Mouse (Mus musculus): Measurements from ENCODE around the gene Cxcl9. TPM values are rescaled to one million over a fixed set of nuclear protein-coding genes. Genes with fewer than 3 reads are reported as not detected.

Gene Cxcl9
- not detected in 2 replicates for polyA plus RNA-seq (2015; fragmentation: Nextera tagmentation; extraction: Ambion mirVana)

DNA sequence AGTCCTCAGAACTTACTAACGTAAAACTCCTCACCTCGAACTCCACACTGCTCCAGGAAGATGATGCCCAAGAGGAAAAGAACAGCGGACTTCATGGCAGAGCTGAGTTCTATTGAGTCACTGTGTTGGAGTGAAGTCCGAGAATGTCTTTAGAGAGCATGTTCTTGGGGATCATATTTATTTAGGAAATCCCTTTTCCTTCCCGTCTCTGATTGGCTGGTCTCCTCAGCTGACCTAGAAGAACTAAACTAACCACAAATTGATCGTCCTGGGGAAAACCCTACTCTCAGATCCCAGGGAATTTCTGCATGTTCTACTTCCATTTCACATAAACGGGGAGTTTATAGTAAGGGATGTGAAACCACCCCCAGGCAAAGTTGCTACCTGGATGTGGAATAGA lies at the start of gene Cxcl9:
Gene Cxcl9 (minus strand): TSS at position 151 of the 400 bp plus-strand sequence.
- ATAC-seq (ENCODE audit: low read depth) = no peak

DNA sequence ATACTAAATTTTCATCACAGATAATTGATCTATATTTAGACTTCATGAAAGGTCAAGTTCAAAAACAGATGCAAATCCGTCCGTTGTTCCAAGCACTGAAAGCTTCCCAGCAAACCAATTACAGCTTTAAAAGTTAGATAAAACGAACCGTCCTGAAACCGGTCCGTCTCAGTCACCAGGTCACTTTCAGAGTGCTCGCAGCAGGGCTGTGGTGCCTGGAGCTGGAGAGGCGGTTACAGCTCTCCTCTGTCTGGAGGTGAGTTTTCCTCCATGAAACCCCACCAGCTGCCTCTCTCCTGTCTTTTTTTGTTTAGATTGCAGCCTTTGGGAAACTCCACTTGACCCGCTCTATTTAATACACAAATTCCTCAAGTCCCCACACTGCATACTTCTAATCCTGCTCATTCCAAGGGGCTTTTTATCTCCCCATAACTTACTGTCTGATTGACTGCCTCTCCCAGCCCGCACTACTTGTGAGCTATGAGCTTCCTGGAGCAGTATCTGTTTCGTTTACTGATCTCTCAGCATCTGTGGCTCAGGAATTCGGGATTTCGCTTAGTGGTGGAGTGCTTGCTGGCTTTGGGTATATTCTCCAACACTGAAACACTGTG lies 49.0 kb upstream of the Cxcl9 start:
- Histone ChIP-seq H3K4me3 (no peak overlapping the region), H3K4me1 (replicated peaks) (no peaks in the 10 kb centered on the region), H3K9ac (no peak overlapping the region), H3K27ac (replicated peaks) (no peak overlapping the region), H3K4me2 (no peak overlapping the region), H3K27me3 (no peaks in the 10 kb centered on the region), H3K9me3 (no peaks in the 10 kb centered on the region), H3K36me3 (no peaks in the 10 kb centered on the region)
- 57% methylated on average over 13 of the region's 13 CpGs for WGBS
- ATAC-seq (ENCODE audit: low read depth) = no peak

More for the DNA sequence above, at the start of gene Cxcl9:
- Histone ChIP-seq H3K27me3 (no peaks in the 10 kb centered on the region), H3K36me3 (no peaks in the 10 kb centered on the region), H3K4me1 (replicated peaks) (no peaks in the 10 kb centered on the region), H3K4me3 (no peak within 1 kb of the TSS), H3K9ac (no peak within 1 kb of the TSS), H3K9me3 (no peaks in the 10 kb centered on the region), H3K4me2 (no peak within 1 kb of the TSS), H3K27ac (replicated peaks) (no peak within 1 kb of the TSS)
- 85% methylated on average over 7 of the region's 7 CpGs for WGBS

DNA sequence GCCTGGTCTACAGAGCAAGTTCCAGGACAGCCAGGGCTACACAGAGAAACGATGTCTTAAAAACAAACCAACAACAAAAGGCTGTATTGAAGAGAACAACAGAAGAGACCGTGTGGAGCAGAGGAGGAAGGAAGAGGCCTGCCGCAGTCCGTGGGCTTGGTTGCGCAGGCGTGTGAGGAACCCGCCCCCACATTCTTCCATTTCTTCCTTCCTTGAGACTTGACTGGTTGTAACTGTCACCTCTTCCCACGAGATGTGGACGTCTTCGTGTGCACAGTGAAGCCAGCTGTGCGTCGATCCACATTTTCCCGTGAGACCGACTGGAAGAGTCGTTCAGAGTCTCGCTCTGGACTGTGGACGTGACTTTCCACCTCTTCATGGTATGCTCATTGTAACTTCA lies 47.5 kb upstream of the Cxcl9 start:
- no peaks in the 10 kb centered on the region for H3K27me3 ChIP-seq
- H3K4me1 ChIP-seq (replicated peaks) = peaks cover 14% of the 10 kb centered on the region
- H3K4me2 ChIP-seq = no peak overlapping the region
- H3K9ac ChIP-seq = no peak overlapping the region
- no peak overlapping the region for H3K27ac ChIP-seq (replicated peaks)
- no peaks in the 10 kb centered on the region for H3K36me3 ChIP-seq
- no peak overlapping the region for H3K4me3 ChIP-seq
- WGBS = 72% methylated on average over 17 of the region's 17 CpGs
- ATAC-seq (ENCODE audit: low read depth) = no peak
- H3K9me3 ChIP-seq = no peaks in the 10 kb centered on the region

DNA sequence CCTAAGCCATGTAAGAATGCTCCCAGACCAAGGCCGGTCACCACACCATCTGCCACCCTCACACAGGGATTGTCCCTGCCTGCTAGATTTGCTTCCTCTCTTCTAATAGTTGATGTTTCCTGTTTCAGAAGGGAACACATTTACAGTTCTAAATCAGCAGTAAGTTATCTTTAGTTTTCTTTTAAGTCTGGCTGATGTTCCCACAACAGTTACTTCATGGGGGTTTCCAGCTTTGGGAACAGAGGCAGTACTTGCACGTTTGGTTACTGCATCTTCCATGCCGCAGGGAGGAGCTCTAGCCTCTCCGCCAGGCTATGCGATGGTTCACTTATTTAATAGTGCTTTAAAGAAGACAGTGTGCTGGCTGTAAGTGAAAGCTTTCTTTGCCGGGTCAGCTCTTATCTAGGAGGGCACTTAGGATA lies 46.9 kb upstream of the Cxcl9 start:
- no peaks in the 10 kb centered on the region for H3K27me3 ChIP-seq
- ATAC-seq (ENCODE audit: low read depth) = no peak
- 44% methylated on average over 6 of the region's 6 CpGs for WGBS
- H3K36me3 ChIP-seq = no peaks in the 10 kb centered on the region
- no peak overlapping the region for H3K4me2 ChIP-seq
- H3K9ac ChIP-seq = no peak overlapping the region
- H3K4me1 ChIP-seq (replicated peaks) = peaks cover 16% of the 10 kb centered on the region
- H3K4me3 ChIP-seq = no peak overlapping the region
- no peaks in the 10 kb centered on the region for H3K9me3 ChIP-seq
- no peak overlapping the region for H3K27ac ChIP-seq (replicated peaks)

DNA sequence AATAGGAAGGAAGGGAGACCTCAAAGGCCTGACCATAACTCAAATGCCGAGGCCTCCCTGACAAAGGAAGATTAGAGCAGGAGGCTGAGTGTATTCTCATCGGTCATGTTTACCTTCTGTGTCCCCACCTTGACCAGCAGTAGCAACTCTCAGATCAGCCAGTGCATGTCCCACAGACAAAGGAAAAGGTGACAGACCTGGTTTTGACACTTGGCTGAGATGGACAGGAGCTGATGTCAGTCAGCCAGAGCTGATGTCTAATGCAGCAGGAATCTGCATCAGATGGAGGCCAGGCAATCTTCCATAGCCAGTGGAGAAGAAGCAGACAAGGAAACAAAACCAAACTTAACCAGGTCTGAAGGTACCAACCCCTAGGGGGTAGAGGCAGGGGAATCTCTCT lies 44.7 kb upstream of the Cxcl9 start:
- no peaks in the 10 kb centered on the region for H3K27me3 ChIP-seq
- WGBS = 76% methylated on average over 2 of the region's 2 CpGs
- no peaks in the 10 kb centered on the region for H3K36me3 ChIP-seq
- H3K9me3 ChIP-seq = no peaks in the 10 kb centered on the region
- H3K4me3 ChIP-seq = no peak overlapping the region
- ATAC-seq (ENCODE audit: low read depth) = no peak
- no peak overlapping the region for H3K4me2 ChIP-seq
- H3K9ac ChIP-seq = no peak overlapping the region
- peaks cover 25% of the 10 kb centered on the region for H3K4me1 ChIP-seq (replicated peaks)
- no peak overlapping the region for H3K27ac ChIP-seq (replicated peaks)

DNA sequence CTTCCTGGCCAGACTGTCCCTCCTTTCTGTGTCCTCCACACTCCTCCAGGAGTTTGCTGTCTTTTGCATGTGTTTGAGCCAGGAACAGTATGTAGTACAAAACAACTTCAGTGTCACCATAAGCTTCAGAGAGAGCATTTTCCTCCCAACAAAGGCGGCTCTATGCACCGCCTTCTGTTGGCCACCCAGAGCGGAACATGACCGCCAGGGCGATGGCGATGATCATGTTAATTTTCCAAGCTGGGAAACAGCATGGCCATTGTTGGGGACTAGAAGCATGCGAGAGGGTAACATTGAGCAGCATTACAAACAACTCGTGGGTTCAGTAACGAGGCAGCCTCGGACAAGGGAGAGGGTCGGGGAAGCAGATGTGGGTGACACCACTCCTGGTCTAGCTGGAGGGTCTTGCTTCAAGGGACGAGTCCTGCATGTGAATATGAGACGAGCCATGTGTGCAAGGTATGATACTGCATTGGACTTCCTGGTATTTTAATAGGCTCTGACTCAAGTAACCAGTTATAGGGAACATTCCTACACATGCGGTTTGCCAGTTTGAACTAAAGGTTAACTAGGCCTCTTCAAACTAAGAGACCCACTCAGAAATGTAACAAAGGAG lies 43.6 kb upstream of the Cxcl9 start:
- 63% methylated on average over 14 of the region's 14 CpGs for WGBS
- Histone ChIP-seq H3K4me1 (replicated peaks) (peaks cover 25% of the 10 kb centered on the region), H3K27ac (replicated peaks) (peak overlapping the region; percentile 67), H3K27me3 (no peaks in the 10 kb centered on the region), H3K4me3 (no peak overlapping the region), H3K36me3 (no peaks in the 10 kb centered on the region), H3K4me2 (peak overlapping the region; percentile 5; the same call in 1 of the 2 replicates), H3K9ac (no peak overlapping the region), H3K9me3 (no peaks in the 10 kb centered on the region)
- peak; percentile 41; the same call in 1 of the 2 replicates for ATAC-seq (ENCODE audit: low read depth)

DNA sequence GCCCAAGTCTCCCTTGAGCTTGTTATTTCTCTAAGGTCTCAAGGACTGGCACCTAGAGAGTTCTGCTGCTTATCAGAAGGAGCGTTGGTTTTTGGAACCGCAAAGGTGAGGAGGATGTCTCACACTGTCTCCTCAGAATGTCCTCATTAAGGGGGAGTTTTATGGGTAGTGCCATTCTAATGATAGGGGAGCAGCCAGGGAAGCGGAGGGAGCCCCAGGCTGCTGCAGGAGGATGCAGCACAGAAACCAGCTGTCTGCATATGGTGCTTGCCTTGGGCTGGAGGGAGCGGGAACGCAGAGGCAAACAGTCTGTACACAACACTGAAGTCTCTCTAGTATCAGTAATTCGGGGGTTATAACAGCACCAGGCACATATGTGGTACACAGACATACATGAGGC lies 43.0 kb upstream of the Cxcl9 start:
- Histone ChIP-seq H3K27ac (replicated peaks) (peak overlapping the region; percentile 67), H3K9me3 (no peaks in the 10 kb centered on the region), H3K9ac (no peak overlapping the region), H3K4me3 (no peak overlapping the region), H3K36me3 (no peaks in the 10 kb centered on the region), H3K4me1 (replicated peaks) (peaks cover 25% of the 10 kb centered on the region), H3K4me2 (peak overlapping the region; percentile 5; the same call in 1 of the 2 replicates), H3K27me3 (no peaks in the 10 kb centered on the region)
- WGBS = 53% methylated on average over 6 of the region's 6 CpGs
- no peak for ATAC-seq (ENCODE audit: low read depth)

DNA sequence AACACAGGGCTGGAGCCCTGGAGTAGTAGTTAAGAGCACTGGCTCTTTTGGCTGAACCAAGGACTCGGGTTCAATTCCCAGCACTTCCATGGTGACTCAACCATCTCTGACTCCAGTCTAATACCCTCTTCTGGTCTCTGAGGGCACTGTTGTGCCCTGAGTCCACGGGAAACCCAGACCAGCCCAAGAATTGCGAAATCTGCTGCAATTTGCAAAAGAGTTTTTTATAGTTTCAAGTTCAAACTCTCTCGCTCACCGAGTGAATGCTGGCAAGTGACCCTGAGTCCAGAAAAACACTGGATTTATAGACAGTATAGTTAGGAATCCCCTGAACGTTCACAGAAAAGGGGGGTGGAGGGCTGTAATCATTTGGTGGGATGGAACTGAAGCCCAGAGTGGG lies 42.5 kb upstream of the Cxcl9 start:
- 73% methylated on average over 6 of the region's 6 CpGs for WGBS
- Histone ChIP-seq H3K27me3 (no peaks in the 10 kb centered on the region), H3K27ac (replicated peaks) (no peak overlapping the region), H3K4me3 (no peak overlapping the region), H3K4me2 (no peak overlapping the region), H3K36me3 (no peaks in the 10 kb centered on the region), H3K4me1 (replicated peaks) (peaks cover 25% of the 10 kb centered on the region), H3K9me3 (no peaks in the 10 kb centered on the region), H3K9ac (no peak overlapping the region)
- no peak for ATAC-seq (ENCODE audit: low read depth)

DNA sequence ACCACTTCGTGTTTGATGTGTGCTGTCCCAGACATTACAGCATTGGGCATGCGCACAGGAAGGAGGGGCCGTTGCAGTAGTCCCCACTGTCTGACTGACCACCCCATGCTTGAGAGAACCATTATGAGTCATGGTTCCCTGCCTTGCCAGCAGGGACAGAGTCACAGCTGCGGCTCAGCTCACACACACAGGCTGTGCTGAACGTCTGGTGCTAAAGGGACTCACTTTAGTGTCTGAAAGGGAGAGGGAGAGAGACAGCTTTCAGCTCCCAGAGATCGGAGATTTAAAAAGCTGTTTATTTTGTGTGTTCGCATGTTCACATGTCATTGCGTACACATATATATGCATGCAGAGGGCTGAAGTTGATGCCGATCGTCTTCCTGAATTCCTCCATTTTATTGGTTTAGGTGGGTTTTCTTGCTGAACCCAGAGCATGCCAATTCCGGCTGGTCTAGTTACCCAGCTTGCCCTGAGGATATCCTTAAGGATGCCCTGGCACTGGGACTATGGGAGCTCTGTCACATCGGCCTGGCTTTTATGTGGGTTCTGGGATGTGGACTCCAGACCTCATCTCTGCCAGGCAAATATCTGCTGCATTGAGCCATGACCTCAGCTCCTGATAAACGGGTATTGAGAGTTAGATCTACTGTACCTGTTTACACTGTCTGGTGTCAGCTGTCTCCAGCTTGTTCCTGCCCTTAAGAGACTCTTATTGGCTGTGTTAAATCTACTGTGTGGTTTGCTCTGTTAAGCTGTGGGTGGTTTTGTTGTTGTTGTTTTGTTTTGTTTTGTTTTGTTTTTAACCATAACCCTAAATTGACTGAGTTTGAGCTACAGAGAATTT lies 41.5 kb upstream of the Cxcl9 start:
- Histone ChIP-seq H3K4me3 (no peak overlapping the region), H3K9me3 (no peaks in the 10 kb centered on the region), H3K36me3 (no peaks in the 10 kb centered on the region), H3K9ac (no peak overlapping the region), H3K27ac (replicated peaks) (peak overlapping the region; percentile 25), H3K27me3 (no peaks in the 10 kb centered on the region), H3K4me1 (replicated peaks) (peaks cover 25% of the 10 kb centered on the region), H3K4me2 (peak overlapping the region; percentile 28)
- peak; percentile 92 for ATAC-seq (ENCODE audit: low read depth)
- WGBS = 47% methylated on average over 13 of the region's 13 CpGs

DNA sequence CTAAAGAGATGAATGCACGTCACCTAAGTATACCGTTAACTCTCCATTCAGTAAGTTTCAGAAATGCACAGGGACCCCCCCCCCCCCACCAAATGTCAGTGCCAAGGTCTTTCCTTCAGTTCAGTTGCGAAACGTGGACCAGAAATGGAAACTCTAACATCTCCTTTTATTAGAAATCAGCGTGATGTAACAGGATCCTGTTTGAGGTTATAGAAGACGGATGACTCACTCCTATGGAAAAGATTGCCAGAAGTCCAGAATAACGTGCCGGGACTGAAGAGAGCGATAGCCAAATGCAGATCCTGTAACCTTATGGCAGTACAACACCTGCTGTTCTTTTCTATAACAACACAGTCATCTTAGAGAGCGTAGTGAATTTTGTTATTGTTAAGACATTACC lies 40.5 kb upstream of the Cxcl9 start:
- no peaks in the 10 kb centered on the region for H3K27me3 ChIP-seq
- H3K4me1 ChIP-seq (replicated peaks) = peaks cover 25% of the 10 kb centered on the region
- no peak for ATAC-seq (ENCODE audit: low read depth)
- no peaks in the 10 kb centered on the region for H3K9me3 ChIP-seq
- no peak overlapping the region for H3K4me2 ChIP-seq
- no peak overlapping the region for H3K9ac ChIP-seq
- no peak overlapping the region for H3K27ac ChIP-seq (replicated peaks)
- 75% methylated on average over 10 of the region's 10 CpGs for WGBS
- no peaks in the 10 kb centered on the region for H3K36me3 ChIP-seq
- no peak overlapping the region for H3K4me3 ChIP-seq

DNA sequence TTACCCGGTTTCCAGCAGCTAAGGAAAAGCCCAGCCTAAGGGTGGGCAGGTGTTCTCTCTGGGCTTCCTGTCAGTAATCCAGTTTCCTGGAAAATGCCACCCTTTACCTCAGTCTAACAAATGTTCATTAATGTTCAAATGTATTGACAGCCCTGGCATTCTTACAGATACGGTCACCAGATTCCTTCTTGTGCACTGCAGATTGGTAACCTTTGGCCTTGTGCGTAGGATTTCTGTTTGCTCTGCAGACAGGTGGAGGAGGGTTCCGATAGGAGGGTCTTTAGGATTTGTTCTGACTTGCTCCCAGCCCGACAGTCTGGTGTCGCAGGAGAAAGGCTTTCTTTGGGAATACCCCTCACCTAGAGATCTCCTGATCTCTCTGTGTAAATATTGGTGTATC lies 38.7 kb upstream of the Cxcl9 start:
- no peaks in the 10 kb centered on the region for H3K27me3 ChIP-seq
- WGBS = 87% methylated on average over 6 of the region's 6 CpGs
- H3K27ac ChIP-seq (replicated peaks) = no peak overlapping the region
- no peaks in the 10 kb centered on the region for H3K36me3 ChIP-seq
- H3K9ac ChIP-seq = no peak overlapping the region
- no peak overlapping the region for H3K4me3 ChIP-seq
- H3K9me3 ChIP-seq = no peaks in the 10 kb centered on the region
- ATAC-seq (ENCODE audit: low read depth) = no peak
- no peak overlapping the region for H3K4me2 ChIP-seq
- H3K4me1 ChIP-seq (replicated peaks) = peaks cover 25% of the 10 kb centered on the region

DNA sequence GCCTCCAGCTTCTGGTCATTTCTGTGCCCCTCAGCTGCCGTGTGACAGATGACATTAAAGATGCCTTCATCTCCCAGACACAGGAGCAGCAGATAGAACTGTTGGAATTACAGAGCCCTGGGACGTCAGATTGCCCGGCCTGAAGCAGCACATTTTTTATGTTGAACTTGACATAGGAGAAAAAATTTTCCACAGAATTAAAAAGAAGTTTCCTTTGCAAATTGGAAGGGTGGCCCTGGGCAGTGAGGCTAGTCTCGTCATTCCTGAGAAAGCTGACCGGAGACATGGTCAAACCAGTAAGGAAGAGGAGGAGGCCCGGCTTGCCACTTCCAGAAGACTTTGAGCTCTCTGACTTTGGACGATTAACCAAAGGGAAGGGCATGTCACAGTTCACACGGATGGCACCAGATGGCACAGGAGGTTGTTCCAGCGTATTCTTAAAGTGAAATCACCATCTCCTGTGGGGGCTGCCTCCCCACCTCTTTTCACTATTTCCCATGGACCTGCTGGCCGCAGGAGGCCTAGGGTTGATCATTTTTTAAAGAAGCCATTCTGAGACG lies 37.3 kb upstream of the Cxcl9 start:
- H3K36me3 ChIP-seq = no peaks in the 10 kb centered on the region
- no peak overlapping the region for H3K9ac ChIP-seq
- ATAC-seq (ENCODE audit: low read depth) = no peak
- H3K27ac ChIP-seq (replicated peaks) = no peak overlapping the region
- H3K27me3 ChIP-seq = no peaks in the 10 kb centered on the region
- no peaks in the 10 kb centered on the region for H3K9me3 ChIP-seq
- 71% methylated on average over 11 of the region's 11 CpGs for WGBS
- no peak overlapping the region for H3K4me2 ChIP-seq
- H3K4me1 ChIP-seq (replicated peaks) = peaks cover 12% of the 10 kb centered on the region
- no peak overlapping the region for H3K4me3 ChIP-seq
